Mouse (Mus musculus): ENCODE measurements around the gene Pax3. TPM values are rescaled to one million over a fixed set of nuclear protein-coding genes. Genes with fewer than 3 reads are reported as not detected.

Pax3 gene
- not detected for polyA plus RNA-seq (2017; shearing (Covaris generic))

DNA sequence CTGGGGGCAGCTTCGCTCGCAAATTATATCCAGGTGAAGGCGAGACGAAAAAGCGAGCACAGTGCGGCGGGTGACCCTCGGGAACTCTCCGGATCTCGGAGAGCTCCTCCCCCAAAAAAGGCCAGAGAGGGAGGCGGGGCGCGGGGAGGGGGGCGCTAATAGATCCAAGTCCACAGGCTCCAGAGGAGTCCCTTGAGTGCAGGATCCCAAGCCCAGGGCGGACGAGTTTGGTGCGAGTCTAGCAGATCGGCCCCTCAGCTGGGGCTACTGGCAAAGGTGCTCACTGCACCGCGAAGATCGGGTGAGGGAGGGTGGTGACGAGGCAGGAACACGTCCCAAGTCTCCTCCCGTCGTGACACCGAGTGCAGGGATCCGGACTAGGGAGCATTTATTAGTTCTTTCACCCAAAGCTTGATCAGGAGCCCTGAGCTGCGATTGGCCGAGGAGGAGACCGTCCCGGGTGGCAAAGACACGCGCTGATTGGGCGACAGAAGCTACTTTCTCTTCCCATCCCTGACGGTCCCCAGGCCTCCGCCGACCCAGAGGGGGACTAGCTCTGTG is at the start of gene Pax3:
Gene Pax3, minus strand, starts transcription at position 384 of the 561 bp plus-strand sequence.

Other genes with a start within 250 kb of the Pax3 start
- gene Sgpp2, start 113.2 kb upstream of the Pax3 start, polyA plus RNA-seq (2017; shearing (Covaris generic)), result 0.90 TPM